Mouse (Mus musculus) gastrocnemius, adult 2 months (tissue): ENCODE measurements at regions not wholly inside any gene's neighbourhood (a gene's known extent, or its start where the extent isn't known, plus 50 kb on each side); places are given as distances from the start of the nearest gene placed in this dataset.

Source experiments
- DNase-seq: peaks from one replicate; pipeline ENCODE4 v3.0.0; 2022
- H3K27ac ChIP-seq: fragments of 200-600 bp; 2 replicates; pipeline ENCODE4 v1.8.1; 2022; ENCODE audit warnings: mild to moderate bottlenecking
- H3K4me3 ChIP-seq: fragments of 200-600 bp; 2 replicates; pipeline ENCODE4 v1.8.1; 2022; ENCODE audit warnings: mild to moderate bottlenecking, moderate library complexity
- CTCF ChIP-seq: fragments of 200-600 bp; IDR thresholded peaks from 2 replicates; pipeline ENCODE4 v1.8.1; 2022; ENCODE audit warnings: antibody characterized with exemption, mild to moderate bottlenecking, moderate library complexity
- intact Hi-C: fragments of 180-260 bp; cut with DNase I; formaldehyde crosslinking; loops from one replicate; pipeline ENCODE4 v1.15.1; 2025

- no peak for TF ChIP-seq CTCF
- DNase-seq = no peak
- intact Hi-C loops = no loop called here
- no peak overlapping the region for H3K27ac ChIP-seq
- H3K4me3 ChIP-seq = no peak overlapping the region
These were observed 618.8 kb upstream of the A1bg start for GRCm38 (mm10) chr15:61541643-61542042.

GRCm38 (mm10) chr15:61540753-61541421 is 618.1 kb upstream of the A1bg start:
- H3K4me3 ChIP-seq = no peak overlapping the region
- intact Hi-C loops = no loop called here
- no peak for DNase-seq
- no peak for TF ChIP-seq CTCF
- H3K27ac ChIP-seq = no peak overlapping the region

- TF ChIP-seq CTCF = no peak
- DNase-seq = no peak
- intact Hi-C loops = no loop called here
- Histone ChIP-seq H3K27ac (no peak overlapping the region), H3K4me3 (no peak overlapping the region)
These were observed 616.1 kb upstream of the A1bg start for GRCm38 (mm10) chr15:61538930-61539329.

- DNase-seq = no peak
- no peak for TF ChIP-seq CTCF
- no peak overlapping the region for H3K27ac ChIP-seq
- intact Hi-C loops = no loop called here
- no peak overlapping the region for H3K4me3 ChIP-seq
These were observed 615.5 kb upstream of the A1bg start for GRCm38 (mm10) chr15:61538169-61538755.

- no peak overlapping the region for H3K27ac ChIP-seq
- H3K4me3 ChIP-seq = no peak overlapping the region
- intact Hi-C loops = no loop called here
- no peak for DNase-seq
- no peak for TF ChIP-seq CTCF
These were observed 613.5 kb upstream of the A1bg start for GRCm38 (mm10) chr15:61536332-61536716.

GRCm38 (mm10) chr15:61535644-61536331 is 613.0 kb upstream of the A1bg start:
- DNase-seq = no peak
- no peak overlapping the region for H3K27ac ChIP-seq
- TF ChIP-seq CTCF = no peak
- intact Hi-C loops = no loop called here
- H3K4me3 ChIP-seq = no peak overlapping the region

GRCm38 (mm10) chr15:61535180-61535579 is 612.4 kb upstream of the A1bg start:
- no peak for DNase-seq
- intact Hi-C loops = no loop called here
- no peak overlapping the region for H3K4me3 ChIP-seq
- TF ChIP-seq CTCF = no peak
- H3K27ac ChIP-seq = no peak overlapping the region

- no peak for TF ChIP-seq CTCF
- no peak for DNase-seq
- Histone ChIP-seq H3K27ac (no peak overlapping the region), H3K4me3 (no peak overlapping the region)
- intact Hi-C loops = no loop called here
These were observed 610.0 kb upstream of the A1bg start for GRCm38 (mm10) chr15:61532808-61533207.

- TF ChIP-seq CTCF = no peak
- no peak overlapping the region for H3K27ac ChIP-seq
- DNase-seq = no peak
- H3K4me3 ChIP-seq = no peak overlapping the region
- intact Hi-C loops = no loop called here
These were observed 609.2 kb upstream of the A1bg start for GRCm38 (mm10) chr15:61532040-61532439.

- no peak overlapping the region for H3K27ac ChIP-seq
These were observed 600.2 kb upstream of the A1bg start for GRCm38 (mm10) chr15:61523036-61523435.

GRCm38 (mm10) chr15:61517265-61517664 is 594.5 kb upstream of the A1bg start:
- intact Hi-C loops = no loop called here
- DNase-seq = no peak
- TF ChIP-seq CTCF = no peak
- no peak overlapping the region for H3K4me3 ChIP-seq
- no peak overlapping the region for H3K27ac ChIP-seq

More at GRCm38 (mm10) chr15:61523036-61523435, 600.2 kb upstream of the A1bg start:
- H3K4me3 ChIP-seq = no peak overlapping the region
- intact Hi-C loops = no loop called here
- DNase-seq = no peak
- TF ChIP-seq CTCF = no peak

- intact Hi-C loops = no loop called here
These were observed 591.5 kb upstream of the A1bg start for GRCm38 (mm10) chr15:61514324-61514723.

GRCm38 (mm10) chr15:61508806-61509205 is 586.0 kb upstream of the A1bg start:
- intact Hi-C loops = no loop called here
- H3K27ac ChIP-seq = no peak overlapping the region
- TF ChIP-seq CTCF = no peak
- no peak for DNase-seq
- H3K4me3 ChIP-seq = no peak overlapping the region

More at GRCm38 (mm10) chr15:61514324-61514723, 591.5 kb upstream of the A1bg start:
- DNase-seq = no peak
- Histone ChIP-seq H3K27ac (no peak overlapping the region), H3K4me3 (no peak overlapping the region)
- no peak for TF ChIP-seq CTCF
